Mouse (Mus musculus) cerebellum, postnatal 25 days (tissue): ENCODE measurements at regions not wholly inside any gene's neighbourhood (a gene's known extent, or its start where the extent isn't known, plus 50 kb on each side); places are given as distances from the start of the nearest gene placed in this dataset.

Experiments
- DNase-seq, 2 experiments: peaks; one replicate each; pipeline ENCODE4 v3.0.0; 2021; ENCODE audit warnings: mixed read lengths in 2 of 2

GRCm38 (mm10) chr5:6179466-6179865 lies 430.3 kb upstream of the Steap1 start:
- peak in 1 of 2 experiments; percentile 56 for DNase-seq

- peak in 1 of 2 experiments; percentile 8 for DNase-seq
These were observed 418.9 kb upstream of the Steap1 start for GRCm38 (mm10) chr5:6167983-6168382.

GRCm38 (mm10) chr5:6167576-6167975 lies 418.4 kb upstream of the Steap1 start:
- DNase-seq = no peak
